Mouse (Mus musculus) CH12.LX (cell line): ENCODE measurements around the gene Ralgps2. TPM values are rescaled to one million over a fixed set of nuclear protein-coding genes. Genes with fewer than 3 reads are reported as not detected.

Experiments used
- DNase-seq: peaks from one replicate; pipeline ENCODE4 v3.0.0-alpha.2; 2013; ENCODE audit errors: extremely low read depth
- H3K27ac ChIP-seq: 2 replicates; pipeline ENCODE4 v1.5.1; 2012; ENCODE audit warnings: low read depth, mild to moderate bottlenecking, control low read depth, moderate library complexity; ENCODE audit not compliant: insufficient read depth
- H3K27me3 ChIP-seq: replicated peaks from 2 replicates; pipeline ENCODE3; 2012; ENCODE audit warnings: inconsistent platforms
- H3K36me3 ChIP-seq, 2 experiments: replicated peaks in 1 of 2; 2 replicates each; pipeline versions ENCODE3 to v1.6.1; 2012; ENCODE audit warnings: inconsistent platforms in 1 of 2, low read length in 1 of 2, mild to moderate bottlenecking in 1 of 2, mixed read lengths in 1 of 2, moderate library complexity in 1 of 2; ENCODE audit not compliant: control insufficient read depth in 1 of 2, insufficient read depth in 1 of 2
- H3K4me1 ChIP-seq, 2 experiments: 2 replicates each; pipeline ENCODE4 v1.6.1; 2012; ENCODE audit warnings: inconsistent platforms in 1 of 2, moderate library complexity in 1 of 2; ENCODE audit not compliant: insufficient read depth in 2 of 2, control insufficient read depth in 1 of 2
- H3K4me2 ChIP-seq: 2 replicates; pipeline ENCODE4 v1.6.1; 2012; ENCODE audit warnings: low read depth, mild to moderate bottlenecking, control low read depth; ENCODE audit not compliant: poor library complexity, insufficient read depth, severe bottlenecking
- H3K4me3 ChIP-seq, 3 experiments: fragments of 150-350 bp in 1 of 3; sonication (generic) in 1 of 3; replicated peaks in 1 of 3; 2 replicates each; pipeline versions ENCODE3 to v1.5.1; 2011 to 2012; ENCODE audit warnings: low read depth in 2 of 3, low read length in 2 of 3, mild to moderate bottlenecking in 2 of 3, moderate library complexity in 2 of 3, control low read depth in 1 of 3, improper control_type of control experiment in 1 of 3, inconsistent platforms in 1 of 3, mixed read lengths in 1 of 3; ENCODE audit not compliant: poor library complexity in 1 of 3
- H3K79me2 ChIP-seq: replicated peaks from 2 replicates; pipeline ENCODE4 v1.6.1; 2012; ENCODE audit warnings: mild to moderate bottlenecking, moderate library complexity; ENCODE audit not compliant: control insufficient read depth, poor library complexity, insufficient read depth, severe bottlenecking; ENCODE audit errors: extremely low read depth
- H3K9ac ChIP-seq: 2 replicates; pipeline ENCODE4 v1.6.1; 2012; ENCODE audit warnings: low read depth, mild to moderate bottlenecking, control low read depth, moderate library complexity; ENCODE audit not compliant: insufficient read depth
- H3K9me3 ChIP-seq: replicated peaks from 2 replicates; pipeline ENCODE3; 2012; ENCODE audit warnings: low read length, inconsistent platforms, mixed read lengths
- BHLHE40 ChIP-seq: IDR thresholded peaks from 2 replicates; pipeline ENCODE4 v1.6.1; 2011; ENCODE audit warnings: mild to moderate bottlenecking, low read depth, low read length, improper control_type of control experiment
- CHD1 ChIP-seq: IDR thresholded peaks from 2 replicates; pipeline ENCODE4 v1.6.1; 2012; ENCODE audit warnings: low read depth, low read length, improper control_type of control experiment, inconsistent platforms
- CTCF ChIP-seq, 2 experiments: IDR thresholded peaks in 1 of 2; conservative IDR thresholded peaks in 1 of 2; 2 replicates each; pipeline ENCODE4 v1.5.1; 2011 to 2012; ENCODE audit warnings: low read depth in 2 of 2, low read length in 2 of 2, improper control_type of control experiment in 1 of 2, inconsistent platforms in 1 of 2, mild to moderate bottlenecking in 1 of 2, moderate library complexity in 1 of 2
- E2F4 ChIP-seq: IDR thresholded peaks from 2 replicates; pipeline ENCODE4 v1.6.1; 2011; ENCODE audit warnings: low read depth, low read length, improper control_type of control experiment; ENCODE audit not compliant: insufficient replicate concordance
- ELF1 ChIP-seq: IDR thresholded peaks from 2 replicates; pipeline ENCODE4 v1.6.1; 2014; ENCODE audit warnings: low read depth, mild to moderate bottlenecking, inconsistent platforms, low read length, improper control_type of control experiment
- ETS1 ChIP-seq: conservative IDR thresholded peaks from 2 replicates; pipeline ENCODE4 v1.6.1; 2012; ENCODE audit warnings: low read depth, mild to moderate bottlenecking, inconsistent platforms, low read length, improper control_type of control experiment, moderate library complexity
- GABPA ChIP-seq: IDR thresholded peaks from 2 replicates; pipeline ENCODE4 v1.6.1; 2012; ENCODE audit warnings: low read depth, low read length, improper control_type of control experiment, inconsistent platforms; ENCODE audit not compliant: insufficient replicate concordance
- HCFC1 ChIP-seq: IDR thresholded peaks from 2 replicates; pipeline ENCODE4 v1.6.1; 2012; ENCODE audit warnings: low read depth, mild to moderate bottlenecking, inconsistent platforms, low read length, improper control_type of control experiment
- JUN ChIP-seq: IDR thresholded peaks from 2 replicates; pipeline ENCODE4 v1.6.1; 2011; ENCODE audit warnings: low read depth, mild to moderate bottlenecking, low read length, improper control_type of control experiment, moderate library complexity; ENCODE audit not compliant: insufficient read depth
- JUND ChIP-seq: conservative IDR thresholded peaks from 2 replicates; pipeline ENCODE4 v1.6.1; 2011; ENCODE audit warnings: low read depth, low read length, improper control_type of control experiment
- KAT2A ChIP-seq: IDR thresholded peaks from 2 replicates; pipeline ENCODE4 v1.6.1; 2012; ENCODE audit warnings: low read length, improper control_type of control experiment, inconsistent platforms; ENCODE audit not compliant: insufficient replicate concordance
- MAX ChIP-seq: IDR thresholded peaks from 2 replicates; pipeline ENCODE4 v1.6.1; 2011; ENCODE audit warnings: low read length, improper control_type of control experiment
- MXI1 ChIP-seq: IDR thresholded peaks from 2 replicates; pipeline ENCODE4 v1.6.1; 2011; ENCODE audit warnings: mild to moderate bottlenecking, low read depth, low read length, improper control_type of control experiment
- NELFE ChIP-seq: IDR thresholded peaks from 2 replicates; pipeline ENCODE4 v1.6.1; 2011; ENCODE audit warnings: low read depth, low read length, improper control_type of control experiment
- PAX5 ChIP-seq: IDR thresholded peaks from 2 replicates; pipeline ENCODE4 v1.6.1; 2012; ENCODE audit warnings: low read length, inconsistent platforms, mixed read lengths
- POLR2A ChIP-seq: IDR thresholded peaks from 2 replicates; pipeline ENCODE4 v1.6.1; 2011; ENCODE audit warnings: low read depth, mild to moderate bottlenecking, improper control_type of control experiment, low read length
- POLR2AphosphoS2 ChIP-seq: IDR thresholded peaks from 2 replicates; pipeline ENCODE4 v1.6.1; 2011; ENCODE audit warnings: low read depth, low read length, improper control_type of control experiment
- SMC3 ChIP-seq: IDR thresholded peaks from 2 replicates; pipeline ENCODE4 v1.6.1; 2011; ENCODE audit warnings: low read depth, low read length, improper control_type of control experiment
- TCF12 ChIP-seq: IDR thresholded peaks from 2 replicates; pipeline ENCODE4 v1.6.1; 2014; ENCODE audit warnings: low read depth, mild to moderate bottlenecking, inconsistent platforms, low read length, improper control_type of control experiment
- UBTF ChIP-seq: IDR thresholded peaks from 2 replicates; pipeline ENCODE4 v1.6.1; 2012; ENCODE audit warnings: low read depth, mild to moderate bottlenecking, inconsistent platforms, low read length, improper control_type of control experiment, moderate library complexity
- USF1 ChIP-seq: IDR thresholded peaks from 2 replicates; pipeline ENCODE4 v1.6.1; 2014; ENCODE audit warnings: low read depth, mild to moderate bottlenecking, inconsistent platforms, low read length, improper control_type of control experiment
- USF2 ChIP-seq: conservative IDR thresholded peaks from 2 replicates; pipeline ENCODE4 v1.6.1; 2011; ENCODE audit warnings: low read depth, low read length, improper control_type of control experiment
- ZC3H11A ChIP-seq: IDR thresholded peaks from 2 replicates; pipeline ENCODE4 v1.6.1; 2012; ENCODE audit warnings: low read depth, mild to moderate bottlenecking, inconsistent platforms, low read length, improper control_type of control experiment
- ZKSCAN1 ChIP-seq: IDR thresholded peaks from 2 replicates; pipeline ENCODE4 v1.6.1; 2012; ENCODE audit warnings: low read depth, inconsistent platforms, low read length, improper control_type of control experiment, borderline replicate concordance
- ZNF384 ChIP-seq: IDR thresholded peaks from 2 replicates; pipeline ENCODE4 v1.6.1; 2012; ENCODE audit warnings: low read depth, low read length, improper control_type of control experiment, inconsistent platforms
- dilution Hi-C: fragments of 300-500 bp; cut with MboI; formaldehyde crosslinking; loops from 2 replicates; pipeline ENCODE4 v1.14.3; 2020; ENCODE audit warnings: low sequenced_read_pairs; ENCODE audit not compliant: extremely low pct_unique_long_range_greater_than_20kb, extremely low pct_ligation_motif_present
- in situ Hi-C: fragments of 300-500 bp; cut with MboI; formaldehyde crosslinking; loops from 3 replicates; pipeline ENCODE4 v1.14.3; 2019; ENCODE audit warnings: low sequenced_read_pairs, low pct_ligation_motif_present, low pct_unique_long_range_greater_than_20kb, mixed read lengths
- polyA plus RNA-seq: library from polyadenylated mRNA; unstranded; fragments of >175 nt; gene quantifications from 2 replicates; pipeline ENCODE4 v1.2.1, GENCODE M21; 2012; ENCODE audit warnings: low read depth; ENCODE audit not compliant: insufficient read length
- total RNA-seq, 2 experiments: library from RNA; depleted of rRNA; stranded (reverse); fragments of 300-350 nt in 1 of 2; fragments of >200 nt in 1 of 2; gene quantifications; 2 replicates each; pipeline ENCODE4 v1.2.3; 2012 to 2014

Ralgps2 gene
- total and polyA plus RNA-seq, 3 experiments, result 65.1 to 149 (median 133) TPM

DNA sequence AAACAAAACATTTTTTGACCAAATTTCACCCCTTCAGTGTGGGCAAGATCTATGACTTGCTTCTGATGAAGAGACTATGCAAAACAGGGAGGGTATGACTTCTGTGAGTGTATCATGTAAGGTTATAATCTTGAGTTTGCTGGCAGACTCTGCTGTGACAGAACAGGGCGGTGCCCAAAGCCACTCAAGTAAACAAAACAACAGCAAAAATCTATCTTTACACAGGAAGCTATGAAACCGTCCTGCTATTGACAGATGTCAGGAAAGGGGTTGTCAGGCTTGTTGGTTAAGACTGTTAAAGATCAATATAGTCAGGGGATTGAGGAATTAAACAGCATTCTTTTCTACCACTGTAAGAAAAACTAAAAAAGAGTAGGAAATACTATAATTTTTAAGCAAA is 33.8 kb downstream of the Ralgps2 start:
- peaks cover 69% of the 10 kb centered on the region for H3K79me2 ChIP-seq
- dilution Hi-C loops (no loop called here), in situ Hi-C loops (no loop called here)
- DNase-seq, result no peak
- TF ChIP-seq UBTF (no peak), KAT2A (no peak), NELFE (no peak), POLR2A (no peak), USF2 (no peak), ETS1 (no peak), BHLHE40 (no peak), ELF1 (no peak), CTCF (conservative IDR thresholded peaks at IDR 0.05 in 1 of 2, IDR thresholded peaks at IDR 0.05 in 1 of 2; ENCODE audit: low read depth in 2 of 2, low read length in 2 of 2) (no peak), USF1 (no peak), JUND (no peak), MAX (no peak), E2F4 (no peak), POLR2AphosphoS2 (no peak), MXI1 (no peak), PAX5 (no peak), GABPA (no peak), ZKSCAN1 (no peak), TCF12 (no peak), ZC3H11A (no peak)
- no peaks in the 10 kb centered on the region for H3K27me3 ChIP-seq
- peaks cover 5 to 35% of the 10 kb centered on the region in 2 experiments; a peak in 3 of 4 replicates for H3K4me1 ChIP-seq
- no peak overlapping the region for H3K27ac ChIP-seq
- H3K9ac ChIP-seq, result no peak overlapping the region
- H3K4me2 ChIP-seq, result no peak overlapping the region
- no peak overlapping the region for H3K4me3 ChIP-seq
- peaks cover 45 to 76% of the 10 kb centered on the region in 2 experiments for H3K36me3 ChIP-seq
- no peaks in the 10 kb centered on the region for H3K9me3 ChIP-seq

- DNase-seq, result no peak
- dilution Hi-C loops, result no loop called here
- H3K36me3 ChIP-seq, result peaks cover 53 to 85% of the 10 kb centered on the region in 2 experiments
- TF ChIP-seq ELF1 (no peak), ZNF384 (no peak), HCFC1 (no peak), TCF12 (no peak), MXI1 (no peak), CTCF (conservative IDR thresholded peaks at IDR 0.05 in 1 of 2, IDR thresholded peaks at IDR 0.05 in 1 of 2; ENCODE audit: low read depth in 2 of 2, low read length in 2 of 2) (no peak), USF1 (no peak), GABPA (no peak), SMC3 (no peak), CHD1 (no peak), BHLHE40 (no peak), NELFE (no peak), JUND (no peak), JUN (no peak), ZC3H11A (no peak)
- H3K27ac ChIP-seq, result no peak overlapping the region
- H3K4me3 ChIP-seq, result no peak overlapping the region
- no peaks in the 10 kb centered on the region for H3K27me3 ChIP-seq
- no peak overlapping the region for H3K4me2 ChIP-seq
- H3K79me2 ChIP-seq, result peaks cover 61% of the 10 kb centered on the region
- H3K9me3 ChIP-seq, result no peaks in the 10 kb centered on the region
- no peak overlapping the region for H3K9ac ChIP-seq
- H3K4me1 ChIP-seq, result peaks cover 0 to 24% of the 10 kb centered on the region in 2 experiments; a peak in 1 of 4 replicates
- in situ Hi-C loops, result no loop called here
Measured at GRCm38 (mm10) chr1:156903899-156904298, 35.5 kb downstream of the Ralgps2 start.
